Mouse (Mus musculus): ENCODE measurements around the gene Mptx2. TPM values are rescaled to one million over a fixed set of nuclear protein-coding genes. Genes with fewer than 3 reads are reported as not detected.
"Not testable (repeated sequence)": the region's sequence is repeated elsewhere in the genome, so short reads cannot be mapped to it uniquely, and the experiment has no call there.

Gene Mptx2
- polyA plus RNA-seq, 1 experiment from 2014 or later: not detected

GRCm38 (mm10) chr1:173249888-173250287, 27.7 kb downstream of the Mptx2 start:
- Histone ChIP-seq H3K27ac (no peak overlapping the region), H3K9ac (no peak overlapping the region), H3K36me3 (no peaks in the 10 kb centered on the region), H3K4me2 (no peak overlapping the region), H3K4me3 (replicated peaks) (no peak overlapping the region), H3K27me3 (no peaks in the 10 kb centered on the region), H3K9me3 (replicated peaks) (no peaks in the 10 kb centered on the region), H3K4me1 (no peaks in the 10 kb centered on the region)
- ATAC-seq (replicated peaks; ENCODE audit: low FRiP score): no peak
- 83% methylated on average over 3 of the region's 3 CpGs for WGBS

DNA sequence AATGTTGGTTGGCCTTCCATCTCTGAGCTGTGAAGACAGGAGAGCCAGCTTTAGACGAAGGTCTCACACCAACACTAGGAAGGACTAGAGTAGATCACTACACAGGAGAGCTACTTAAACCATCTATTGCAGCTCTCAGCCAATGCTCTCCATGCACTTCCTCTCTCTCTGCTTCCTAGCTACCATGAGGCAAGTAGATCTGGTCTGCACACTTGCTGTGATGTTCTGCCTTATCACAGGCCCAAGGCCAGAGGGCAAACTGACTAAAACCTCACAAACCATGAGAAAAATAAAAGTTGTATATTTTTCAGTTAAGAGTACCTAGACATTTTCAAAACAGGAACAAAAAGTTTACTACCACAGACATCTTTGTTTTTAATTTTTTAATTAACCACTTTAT, 40.6 kb downstream of the Mptx2 start:
- H3K36me3 ChIP-seq; ATAC-seq (replicated peaks; ENCODE audit: low FRiP score); H3K27ac ChIP-seq; H3K27me3 ChIP-seq; H3K4me2 ChIP-seq; H3K9ac ChIP-seq; H3K4me3 ChIP-seq (replicated peaks); H3K4me1 ChIP-seq; H3K9me3 ChIP-seq (replicated peaks): not testable (repeated sequence)
- WGBS: 79% methylated on average over 1 of the region's 1 CpGs

- Histone ChIP-seq H3K36me3 (no peaks in the 10 kb centered on the region), H3K27me3 (no peaks in the 10 kb centered on the region), H3K4me1 (no peaks in the 10 kb centered on the region), H3K4me2 (no peak within 1 kb of the TSS), H3K27ac (no peak within 1 kb of the TSS), H3K4me3 (replicated peaks) (no peak within 1 kb of the TSS), H3K9me3 (replicated peaks) (no peaks in the 10 kb centered on the region), H3K9ac (no peak within 1 kb of the TSS)
- WGBS: 86% methylated on average over 2 of the region's 2 CpGs
- no peak for ATAC-seq (replicated peaks; ENCODE audit: low FRiP score)
These were observed 50.5 kb downstream of the Mptx2 start, which contains the start of gene Fcer1a for GRCm38 (mm10) chr1:173227081-173227480. Gene Fcer1a (minus strand): TSS chr1:173227214.

Other genes starting within 250 kb of the Mptx2 start
- gene Olfr1408, start 140.4 kb downstream of the Mptx2 start, polyA plus RNA-seq (2015; fragmentation: Nextera tagmentation; extraction: Ambion mirVana): not detected in 2 replicates
- not detected in 2 replicates for gene Olfr1406, start 87.1 kb downstream of the Mptx2 start, polyA plus RNA-seq (2015; fragmentation: Nextera tagmentation; extraction: Ambion mirVana)
- gene Olfr218, start 80.0 kb downstream of the Mptx2 start, polyA plus RNA-seq (2015; fragmentation: Nextera tagmentation; extraction: Ambion mirVana): not detected in 2 replicates
- gene Olfr1404, start 65.4 kb downstream of the Mptx2 start, polyA plus RNA-seq (2015; fragmentation: Nextera tagmentation; extraction: Ambion mirVana): not detected in 2 replicates
- 0.16 TPM in 1 of 2 replicates, not detected in the other for gene Fcer1a, start 50.6 kb downstream of the Mptx2 start, polyA plus RNA-seq (2015; fragmentation: Nextera tagmentation; extraction: Ambion mirVana)
- not detected in 2 replicates for gene Olfr418, start 11.8 kb downstream of the Mptx2 start, polyA plus RNA-seq (2015; fragmentation: Nextera tagmentation; extraction: Ambion mirVana)
- 0.82 and 1.0 TPM in 2 replicates for gene Ackr1, start 56.0 kb upstream of the Mptx2 start, polyA plus RNA-seq (2015; fragmentation: Nextera tagmentation; extraction: Ambion mirVana)
- 2.7 and 2.9 TPM in 2 replicates for gene Aim2, start 73.1 kb upstream of the Mptx2 start, polyA plus RNA-seq (2015; fragmentation: Nextera tagmentation; extraction: Ambion mirVana)
- gene Cadm3, start 89.9 kb upstream of the Mptx2 start, polyA plus RNA-seq (2015; fragmentation: Nextera tagmentation; extraction: Ambion mirVana): 0.71 and 1.3 TPM in 2 replicates
- gene Ifi206, start 213.3 kb upstream of the Mptx2 start, polyA plus RNA-seq (2015; fragmentation: Nextera tagmentation; extraction: Ambion mirVana): 0.19 and 0.21 TPM in 2 replicates

Measured in kidney, embryonic 15.5 days (tissue).